Mouse (Mus musculus) T-helper 1 cell (primary cell): ENCODE measurements at regions not wholly inside any gene's neighbourhood (a gene's known extent, or its start where the extent isn't known, plus 50 kb on each side); places are given as distances from the start of the nearest gene placed in this dataset.

Experiments
- in situ Hi-C: fragments of 300-600 bp; cut with MboI, MseI; formaldehyde crosslinking; loops from one replicate; pipeline ENCODE4 v1.15.1; 2025; ENCODE audit warnings: high pct_unique_total_duplicates

DNA sequence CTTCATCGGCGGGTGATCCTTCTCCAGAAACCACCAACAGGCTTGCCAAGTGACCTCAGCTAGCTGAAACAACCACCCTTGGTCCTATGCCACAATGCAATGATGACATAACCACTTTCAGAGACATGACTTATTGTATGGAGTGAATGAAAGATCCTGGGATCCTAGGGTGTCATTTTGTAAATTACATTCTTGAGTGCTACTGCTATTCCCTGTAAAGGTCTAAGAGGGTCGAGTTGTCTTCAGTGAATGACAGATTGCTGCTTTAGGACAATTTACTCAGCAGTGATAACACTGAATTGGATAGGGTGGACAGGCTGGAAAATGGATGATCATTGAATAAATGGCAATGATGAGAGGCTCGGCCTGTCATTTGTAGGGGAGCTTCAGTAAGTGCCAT, 692.4 kb downstream of the Gm9008 start:
- in situ Hi-C loops: no loop called here

DNA sequence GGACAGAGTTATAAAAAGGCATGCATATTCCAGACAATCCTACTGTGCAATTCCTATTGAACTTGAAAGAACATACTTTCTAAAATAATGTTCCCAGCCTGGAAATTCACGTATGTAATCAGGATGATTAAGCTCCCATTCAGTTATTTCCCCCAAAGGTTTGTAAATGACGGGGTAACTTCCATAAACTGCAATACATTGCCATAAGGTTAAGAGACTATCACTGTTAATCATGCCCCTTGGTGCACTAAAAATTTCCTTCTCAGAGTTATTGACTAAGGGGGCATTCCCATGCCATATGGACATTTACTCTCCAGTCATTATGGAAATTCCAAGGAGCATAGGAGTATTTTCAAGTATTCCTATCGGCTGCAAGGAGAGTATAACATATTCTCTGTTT, 697.6 kb downstream of the Gm9008 start:
- in situ Hi-C loops: no loop called here

DNA sequence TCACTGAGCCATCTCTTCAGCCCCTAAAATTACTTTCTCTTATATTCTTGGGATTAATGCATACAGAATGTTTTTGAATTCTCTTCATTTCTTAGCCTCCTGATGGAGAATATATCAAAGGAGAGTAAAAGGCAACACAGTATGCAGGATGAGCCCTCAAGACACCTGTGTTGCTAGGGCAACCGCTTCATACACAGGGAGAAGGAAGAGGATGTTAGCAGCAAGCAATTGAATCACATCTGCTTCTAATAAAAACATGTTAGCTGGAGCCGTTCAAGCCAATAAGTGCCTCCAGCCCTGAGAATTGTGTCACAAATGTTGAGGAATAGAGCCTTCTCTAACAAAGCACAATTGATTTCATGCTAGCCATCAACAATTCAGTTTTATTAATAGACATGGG, 698.0 kb downstream of the Gm9008 start:
- in situ Hi-C loops: no loop called here

DNA sequence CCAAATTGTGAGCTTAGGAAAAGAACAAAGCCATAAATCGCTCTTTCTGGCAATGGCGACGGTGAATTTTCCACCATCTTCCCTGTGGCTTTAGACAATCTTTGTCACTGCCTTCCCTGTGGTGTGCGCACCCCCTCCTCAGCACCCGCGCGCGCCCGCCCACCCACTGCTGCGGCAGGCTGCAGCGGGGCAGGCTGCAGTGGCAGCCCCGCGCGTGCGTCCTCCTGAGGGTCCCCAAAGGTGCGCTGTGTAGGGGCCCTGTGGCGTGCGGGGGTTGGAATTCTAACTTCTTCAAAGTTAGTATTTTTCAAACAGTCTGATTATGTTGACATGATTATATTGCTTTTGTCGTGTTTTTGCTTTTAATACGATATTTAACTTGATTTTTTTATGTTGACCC, 714.9 kb downstream of the Gm9008 start:
- in situ Hi-C loops: no loop called here

DNA sequence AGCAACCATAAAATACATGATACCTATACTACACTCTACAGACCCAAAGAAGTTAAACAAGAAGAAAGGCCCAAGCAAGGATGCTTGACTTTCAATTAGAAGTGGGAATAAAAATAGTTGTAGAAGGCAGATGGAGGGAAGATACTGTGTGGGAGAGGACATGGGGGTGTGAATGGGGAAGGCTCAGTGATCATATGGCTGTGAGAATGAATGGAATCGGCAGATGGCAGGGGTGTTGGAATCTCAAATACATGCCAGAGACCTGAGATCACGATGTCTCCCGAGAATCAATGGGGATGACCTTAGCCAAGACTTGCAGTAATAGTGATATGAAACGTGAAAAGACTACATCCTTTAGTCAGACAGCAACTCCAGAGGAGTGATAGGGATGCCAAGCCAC, 734.5 kb downstream of the Gm9008 start:
- in situ Hi-C loops: loop anchor here (10.0 kb wide), 1 partner anchor 1182 kb away; no protein-coding TSS in a partner anchor

DNA sequence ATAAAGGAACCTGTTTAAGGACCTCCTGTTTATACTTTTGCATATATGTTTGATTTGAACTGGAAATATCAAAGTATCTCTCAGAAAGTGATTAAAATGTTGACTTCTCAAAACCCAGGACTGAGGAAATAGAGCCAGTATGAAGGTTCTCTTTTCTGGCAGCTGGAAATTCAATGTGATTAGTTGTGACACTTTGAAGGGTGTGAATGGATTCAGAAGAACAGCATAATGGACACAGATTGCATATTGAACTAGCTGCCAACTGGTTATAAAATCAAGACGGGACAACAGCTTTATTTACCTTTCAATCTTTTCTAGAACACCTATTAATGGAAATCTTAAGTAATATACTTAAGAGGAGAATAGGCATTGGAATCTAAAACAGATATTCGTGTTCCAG, 741.4 kb downstream of the Gm9008 start:
- in situ Hi-C loops: no loop called here
